Mouse (Mus musculus) liver, adult (tissue): ENCODE measurements around the gene Gm8773.

Experiments
- GATA4 ChIP-seq: IDR thresholded peaks from 2 replicates; pipeline ENCODE4 v1.6.1; 2014; ENCODE audit warnings: mild to moderate bottlenecking, low read length; ENCODE audit not compliant: insufficient replicate concordance

Gm8773 gene

DNA sequence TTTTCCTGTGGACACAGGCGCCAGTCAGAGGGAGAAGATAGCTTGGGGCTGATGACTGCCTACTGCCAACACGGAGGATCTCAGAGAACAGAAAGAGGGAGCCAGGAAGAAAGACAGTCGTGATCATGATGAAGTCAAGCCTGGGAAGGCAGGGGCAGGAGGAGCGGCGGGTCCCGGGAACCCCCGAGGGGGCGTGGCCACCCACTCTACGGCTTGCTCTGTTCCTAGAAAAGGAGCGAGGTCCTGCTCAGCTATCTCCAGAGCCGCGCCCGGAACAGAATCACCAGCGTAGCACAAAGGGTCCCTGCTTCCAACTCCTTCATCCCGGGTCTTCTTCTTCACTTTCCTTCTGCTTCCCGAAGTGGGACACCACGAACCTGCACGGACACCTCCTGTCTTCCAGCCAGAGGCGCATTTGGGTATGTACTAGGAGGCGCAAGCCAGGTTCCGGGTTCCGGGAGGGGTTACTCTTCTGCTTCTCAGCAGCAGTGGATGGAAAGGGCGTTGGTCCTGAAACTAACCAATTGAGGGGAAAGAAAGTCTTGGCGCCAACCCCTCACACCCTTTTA is at the start of gene Gm8773:
Gene Gm8773 (plus strand): TSS at position 51 of the 569 bp plus-strand sequence.
- no peak for TF ChIP-seq GATA4

GRCm38 (mm10) chr5:5533656-5534420 is 39.8 kb upstream of the Gm8773 start:
- TF ChIP-seq GATA4, result no peak

- TF ChIP-seq GATA4, result no peak
These were observed 37.5 kb upstream of the Gm8773 start for GRCm38 (mm10) chr5:5536131-5536530.

- TF ChIP-seq GATA4, result no peak
These were observed 33.8 kb upstream of the Gm8773 start for GRCm38 (mm10) chr5:5539771-5540170.

DNA sequence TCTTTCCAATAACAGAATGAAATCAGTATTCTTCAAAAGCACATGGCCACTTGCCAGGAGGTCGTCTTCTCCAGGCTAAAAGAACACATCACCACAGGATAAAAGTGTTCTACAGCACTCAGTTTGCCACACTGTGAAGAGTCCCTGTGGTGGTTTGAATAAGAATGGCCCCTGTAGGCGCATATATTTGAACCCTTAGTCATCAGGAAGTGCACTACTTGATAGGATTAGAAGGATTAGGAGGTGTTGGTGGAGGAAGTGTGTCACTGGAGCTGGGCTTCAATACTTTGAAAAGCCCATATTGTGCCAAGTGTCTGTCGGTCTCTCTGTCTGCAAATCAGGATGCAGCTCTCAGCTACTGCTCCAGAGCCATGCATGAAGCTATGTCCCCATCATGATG is 33.2 kb upstream of the Gm8773 start:
- TF ChIP-seq GATA4, result no peak

DNA sequence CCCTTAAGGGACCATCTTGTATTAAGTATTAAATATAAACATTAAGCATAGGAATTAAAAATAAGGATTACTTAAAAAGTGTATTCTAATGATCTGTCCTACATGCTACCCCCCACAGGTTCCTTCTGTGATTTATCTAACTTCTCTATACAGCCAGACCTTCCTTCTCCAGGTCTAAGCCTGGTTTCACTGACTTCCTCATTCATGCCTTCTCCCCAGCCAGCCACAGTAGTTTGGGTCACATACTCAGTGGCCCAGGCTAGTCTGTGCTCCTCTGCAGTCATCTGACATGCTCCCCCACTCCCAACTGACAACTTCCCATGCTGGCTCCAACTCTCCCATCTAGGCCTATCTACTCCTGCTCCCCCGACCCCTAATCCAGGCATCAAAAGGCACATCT is 22.5 kb upstream of the Gm8773 start:
- TF ChIP-seq GATA4, result no peak

- peak; percentile 14; the same call in 1 of the 2 replicates for TF ChIP-seq GATA4
These were observed 14.4 kb upstream of the Gm8773 start, which contains the start of gene Gtpbp10 for GRCm38 (mm10) chr5:5559079-5559740. Gtpbp10 (minus strand) TSS chr5:5559538.

DNA sequence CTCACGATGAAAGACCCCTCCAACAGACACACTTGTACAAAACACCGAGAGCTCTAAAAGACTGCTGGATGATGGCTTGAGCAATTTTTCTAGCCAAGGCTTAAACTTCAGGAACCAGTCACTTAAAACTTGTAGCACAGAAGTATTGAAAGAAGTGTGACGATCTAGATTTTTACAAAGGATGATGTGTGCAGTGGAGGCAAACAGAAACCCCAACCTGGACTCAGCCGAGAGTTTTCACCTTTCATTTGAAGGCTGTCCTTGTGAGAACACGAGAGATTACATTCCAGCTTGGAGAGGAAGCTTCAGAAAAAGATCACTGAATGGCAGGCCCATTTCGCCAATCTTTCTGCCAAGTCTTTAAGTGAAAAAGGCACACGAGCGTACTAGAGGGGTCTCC is 13.8 kb upstream of the Gm8773 start:
- TF ChIP-seq GATA4, result no peak

DNA sequence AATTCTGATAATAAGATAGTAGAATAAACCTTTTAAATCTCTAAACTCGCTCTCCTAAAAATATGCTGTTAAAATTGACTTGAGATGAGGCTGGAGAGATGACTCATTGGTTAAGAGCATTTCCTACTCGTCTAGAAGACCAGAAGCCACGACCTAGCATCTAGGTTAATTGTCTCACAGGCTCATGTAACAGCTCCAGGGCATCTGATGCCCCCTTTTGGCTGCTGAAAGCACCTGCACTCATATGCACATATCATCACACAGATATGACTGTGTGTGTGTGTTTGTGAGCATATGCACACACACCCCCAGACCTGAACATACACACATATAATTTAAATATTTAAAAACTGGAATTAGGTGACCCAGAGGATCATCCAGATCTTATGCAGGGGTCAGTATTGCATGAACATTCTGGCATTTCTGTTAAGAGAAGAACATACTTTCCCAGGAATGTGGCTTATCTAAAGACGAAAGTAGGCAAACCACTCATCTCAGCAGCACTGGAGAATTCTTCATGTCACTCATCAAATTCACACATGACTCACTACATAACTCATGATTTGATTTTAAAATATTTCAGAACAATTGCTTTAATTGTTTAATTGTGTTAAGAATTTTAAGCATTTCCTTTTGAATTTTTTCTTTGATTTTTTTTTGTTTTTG is 12.4 kb upstream of the Gm8773 start:
- no peak for TF ChIP-seq GATA4

DNA sequence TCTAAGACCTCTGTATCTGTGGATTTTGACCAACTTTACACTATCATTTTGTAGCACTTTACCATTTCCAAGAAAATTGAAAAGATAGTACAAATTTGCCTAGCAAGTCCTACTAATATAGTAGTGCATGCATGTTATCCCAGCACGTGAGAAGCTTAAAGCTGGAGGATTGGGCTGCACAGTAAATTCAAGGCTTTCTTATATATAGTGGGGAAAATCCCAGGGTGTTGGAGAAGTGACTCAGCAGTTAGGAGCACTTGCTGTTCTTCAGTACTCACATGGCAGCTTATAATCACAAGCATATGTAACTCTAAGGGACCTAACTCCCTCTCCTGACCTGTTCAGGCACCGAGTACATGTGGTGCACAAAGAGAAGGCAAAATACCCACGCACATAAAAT is 11.2 kb upstream of the Gm8773 start:
- no peak for TF ChIP-seq GATA4

- TF ChIP-seq GATA4, result no peak
These were observed 14.1 kb downstream of the Gm8773 start for GRCm38 (mm10) chr5:5587686-5588085.

DNA sequence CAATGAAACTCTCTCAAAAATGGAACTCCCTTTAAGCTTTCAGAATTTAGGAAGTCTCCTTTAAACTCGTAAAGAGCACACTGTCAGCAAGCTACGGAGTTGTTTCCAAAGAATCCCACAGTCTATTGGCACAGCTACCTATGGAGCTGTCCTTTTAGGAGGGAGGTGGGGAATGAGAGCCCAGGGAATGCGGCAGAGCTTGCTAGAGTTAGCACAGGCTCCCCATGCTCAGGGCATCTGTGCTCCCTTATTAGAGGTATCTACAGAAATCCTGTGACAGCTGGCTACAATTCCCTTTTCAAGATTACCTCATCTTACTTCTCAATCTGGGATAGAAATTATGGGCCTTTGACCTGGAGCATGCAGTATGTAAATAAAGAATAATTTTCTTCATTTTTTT is 36.9 kb downstream of the Gm8773 start:
- no peak for TF ChIP-seq GATA4

DNA sequence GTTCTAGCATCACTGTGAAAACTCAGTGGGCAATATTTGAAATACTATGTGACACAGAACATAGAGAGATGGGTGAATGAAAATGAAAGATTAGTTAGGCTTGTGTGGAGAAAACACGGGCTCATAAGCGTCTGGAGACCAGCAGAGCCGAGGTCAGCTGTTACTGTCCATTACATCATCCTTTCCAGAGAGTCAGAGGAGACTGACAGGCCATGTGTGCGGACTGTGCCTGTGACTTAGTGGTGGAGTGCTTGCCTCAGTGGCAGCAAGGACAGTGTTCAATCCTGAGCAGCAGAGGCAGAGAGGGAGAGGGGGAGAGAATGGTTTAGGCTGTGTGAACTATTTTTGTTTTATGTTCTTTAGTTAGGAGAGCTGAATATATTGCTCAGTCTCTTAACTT is 44.7 kb downstream of the Gm8773 start:
- TF ChIP-seq GATA4, result no peak

DNA sequence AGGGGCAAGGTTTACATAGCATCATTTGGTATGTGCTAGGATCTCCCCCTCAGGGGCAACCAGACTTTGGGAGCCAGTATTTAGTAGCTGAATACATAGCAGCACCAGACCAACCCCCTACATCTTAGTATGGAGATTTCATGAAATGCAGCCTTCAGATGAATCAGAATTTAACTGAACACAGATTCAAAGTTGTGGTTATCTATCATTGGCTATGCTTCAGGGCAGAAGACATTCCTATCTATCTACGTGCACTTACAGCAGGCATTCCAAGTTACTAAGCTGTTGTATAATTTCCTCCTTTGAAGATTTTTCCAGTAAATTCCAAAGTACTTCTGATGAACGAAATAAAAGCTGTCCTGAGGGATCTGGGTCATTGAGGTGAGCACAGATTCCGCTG is 51.9 kb downstream of the Gm8773 start:
- no peak for TF ChIP-seq GATA4
